Mouse (Mus musculus) testis, adult 2 months (tissue): ENCODE measurements around the gene Ptgdr. TPM values are rescaled to one million over a fixed set of nuclear protein-coding genes. Genes with fewer than 3 reads are reported as not detected.
A peak's percentile ranks its signal among the peaks of the same experiment; 100 is the strongest.
"Not testable (repeated sequence)": the region's sequence is repeated elsewhere in the genome, so short reads cannot be mapped to it uniquely, and the experiment has no call there.

ENCODE experiments used
- H3K27ac ChIP-seq: fragments of 200-500 bp; 2 replicates; pipeline ENCODE4 v1.5.1; 2012; ENCODE audit warnings: low read depth, low read length; ENCODE audit not compliant: control insufficient read depth, insufficient read depth
- H3K27me3 ChIP-seq: fragments of 200-500 bp; 2 replicates; pipeline ENCODE4 v1.6.1; 2012; ENCODE audit warnings: mild to moderate bottlenecking, low read length, moderate library complexity; ENCODE audit not compliant: control insufficient read depth, insufficient read depth
- H3K36me3 ChIP-seq: fragments of 200-500 bp; 2 replicates; pipeline ENCODE4 v1.6.1; 2012; ENCODE audit warnings: mild to moderate bottlenecking, low read length; ENCODE audit not compliant: control insufficient read depth, insufficient read depth
- H3K4me1 ChIP-seq: fragments of 200-500 bp; 2 replicates; pipeline ENCODE4 v1.6.1; 2012; ENCODE audit warnings: low read length; ENCODE audit not compliant: control insufficient read depth, insufficient read depth
- H3K4me3 ChIP-seq: fragments of 200-500 bp; 2 replicates; pipeline ENCODE4 v1.5.1; 2012; ENCODE audit warnings: low read depth, mild to moderate bottlenecking, low read length, moderate library complexity, mixed read lengths; ENCODE audit not compliant: control insufficient read depth
- CTCF ChIP-seq: fragments of 200-500 bp; IDR thresholded peaks from 2 replicates; pipeline ENCODE4 v1.5.1; 2012; ENCODE audit warnings: low read depth, mild to moderate bottlenecking, inconsistent platforms, low read length, moderate library complexity; ENCODE audit not compliant: control insufficient read depth, insufficient read depth, insufficient replicate concordance
- POLR2A ChIP-seq: fragments of 200-500 bp; IDR thresholded peaks from 2 replicates; pipeline ENCODE4 v1.6.1; 2012; ENCODE audit warnings: low read depth, mild to moderate bottlenecking, inconsistent platforms, low read length, moderate library complexity; ENCODE audit not compliant: control insufficient read depth
- polyA plus RNA-seq: library from polyadenylated mRNA; depleted of rRNA; stranded (reverse); fragments of >200 nt; gene quantifications from 2 replicates; pipeline ENCODE4 v1.2.3, GENCODE M21; 2012; rRNA removed

Gene Ptgdr
- 0.30 TPM in 2 replicates for polyA plus RNA-seq

GRCm38 (mm10) chr14:44858868-44859613 lies at the start of gene Ptgdr:
Gene Ptgdr (minus strand): TSS chr14:44859375.
- H3K27ac ChIP-seq, result no peak within 1 kb of the TSS
- no peaks in the 10 kb centered on the region for H3K36me3 ChIP-seq
- H3K4me3 ChIP-seq, result peak within 1 kb of the TSS; percentile 72
- H3K27me3 ChIP-seq, result no peaks in the 10 kb centered on the region
- no peaks in the 10 kb centered on the region for H3K4me1 ChIP-seq
- TF ChIP-seq CTCF (no peak), POLR2A (no peak; the same call in 1 of the 2 replicates)

GRCm38 (mm10) chr14:44907774-44908173 lies 48.6 kb upstream of the Ptgdr start:
- no peak for TF ChIP-seq POLR2A
- no peak for TF ChIP-seq CTCF
- Histone ChIP-seq H3K27ac (no peak overlapping the region), H3K4me1 (no peaks in the 10 kb centered on the region), H3K36me3 (no peaks in the 10 kb centered on the region), H3K4me3 (no peak overlapping the region), H3K27me3 (no peaks in the 10 kb centered on the region)

- Histone ChIP-seq H3K36me3 (no peaks in the 10 kb centered on the region), H3K4me1 (no peaks in the 10 kb centered on the region), H3K27ac (no peak overlapping the region), H3K27me3 (no peaks in the 10 kb centered on the region), H3K4me3 (no peak overlapping the region)
- TF ChIP-seq POLR2A, result no peak
- TF ChIP-seq CTCF, result no peak
Observed at GRCm38 (mm10) chr14:44904199-44904598, 45.0 kb upstream of the Ptgdr start.

- not testable (repeated sequence) for H3K4me1 ChIP-seq, H3K27me3 ChIP-seq, H3K27ac ChIP-seq
Observed at GRCm38 (mm10) chr14:44901735-44902134, 42.6 kb upstream of the Ptgdr start.

GRCm38 (mm10) chr14:44891387-44892132 lies 32.4 kb upstream of the Ptgdr start:
- Histone ChIP-seq H3K27me3 (no peaks in the 10 kb centered on the region), H3K27ac (no peak overlapping the region), H3K4me1 (no peaks in the 10 kb centered on the region), H3K4me3 (no peak overlapping the region), H3K36me3 (no peaks in the 10 kb centered on the region)
- TF ChIP-seq POLR2A (no peak), CTCF (no peak)

More at GRCm38 (mm10) chr14:44901735-44902134, 42.6 kb upstream of the Ptgdr start:
- H3K36me3 ChIP-seq, H3K4me3 ChIP-seq: not testable (repeated sequence)

GRCm38 (mm10) chr14:44869686-44870085 lies 10.5 kb upstream of the Ptgdr start:
- H3K27ac ChIP-seq, result no peak overlapping the region
- no peaks in the 10 kb centered on the region for H3K27me3 ChIP-seq
- no peak for TF ChIP-seq POLR2A
- no peak for TF ChIP-seq CTCF
- H3K4me3 ChIP-seq, result no peak overlapping the region
- no peaks in the 10 kb centered on the region for H3K4me1 ChIP-seq
- H3K36me3 ChIP-seq, result no peaks in the 10 kb centered on the region

GRCm38 (mm10) chr14:44865661-44866060 lies 6.5 kb upstream of the Ptgdr start:
- H3K27me3 ChIP-seq, result no peaks in the 10 kb centered on the region
- H3K4me3 ChIP-seq, result no peak overlapping the region
- H3K27ac ChIP-seq, result no peak overlapping the region
- H3K4me1 ChIP-seq, result no peaks in the 10 kb centered on the region
- H3K36me3 ChIP-seq, result no peaks in the 10 kb centered on the region
- no peak for TF ChIP-seq CTCF
- no peak for TF ChIP-seq POLR2A

- Histone ChIP-seq H3K36me3 (no peaks in the 10 kb centered on the region), H3K27ac (no peak overlapping the region), H3K4me1 (no peaks in the 10 kb centered on the region), H3K27me3 (no peaks in the 10 kb centered on the region), H3K4me3 (no peak overlapping the region)
- TF ChIP-seq POLR2A (no peak), CTCF (no peak)
Observed at GRCm38 (mm10) chr14:44863086-44863485, 3.9 kb upstream of the Ptgdr start.
